Mouse (Mus musculus): ENCODE measurements around the gene Gm9046. TPM values are rescaled to one million over a fixed set of nuclear protein-coding genes. Genes with fewer than 3 reads are reported as not detected.
"Not testable (repeated sequence)": the region's sequence is repeated elsewhere in the genome, so short reads cannot be mapped to it uniquely, and the experiment has no call there.

Gene Gm9046
- total RNA-seq (2021): not detected
- long read RNA-seq, experiment 1: 0 reads
- long read RNA-seq, experiment 2: 0 reads

DNA sequence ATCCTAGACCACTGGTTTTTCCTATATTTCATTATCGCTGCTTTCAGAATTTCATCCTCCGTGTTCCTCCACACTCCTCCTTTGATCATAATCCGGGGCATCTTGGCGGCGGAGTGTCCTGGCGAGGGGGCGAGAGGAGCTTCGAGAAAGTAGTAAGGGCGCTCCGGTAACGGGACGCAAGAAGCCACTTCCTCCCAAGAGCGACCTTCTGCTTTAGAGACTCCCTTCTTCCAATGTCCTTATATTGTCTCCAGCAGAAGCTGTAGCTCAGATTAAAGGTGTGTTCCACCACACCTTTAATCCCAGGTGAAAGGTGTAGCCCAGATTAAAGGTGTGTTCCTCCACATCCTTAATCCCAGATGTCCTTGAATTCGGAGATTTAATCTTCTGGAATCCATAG is at the start of gene Gm9046:
TSS of gene Gm9046 (minus strand) at position 101 of the 400 bp plus-strand sequence.
- not testable (repeated sequence) for DNase-seq (ENCODE audit: low spot score in 2 of 2)

DNA sequence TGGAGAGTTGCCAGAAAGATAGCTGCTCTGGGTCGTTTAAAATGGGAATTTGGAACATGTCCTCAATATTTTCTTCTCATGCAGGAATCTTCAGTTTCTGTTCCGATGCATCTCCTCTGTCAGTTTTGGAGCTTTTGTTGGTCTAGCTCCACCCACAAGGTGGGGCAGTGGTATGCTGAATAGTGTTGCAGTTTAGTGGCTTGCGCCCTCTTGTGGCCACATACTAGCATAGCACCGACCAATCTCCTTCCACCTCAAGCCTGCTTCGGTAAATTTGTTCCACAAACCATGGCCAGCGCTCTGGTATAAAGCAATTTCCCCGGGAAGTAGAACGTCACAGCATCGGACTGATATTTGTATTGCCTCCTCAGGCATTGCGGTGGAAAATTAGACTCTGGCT is 27.4 kb upstream of the Gm9046 start:
- DNase-seq (ENCODE audit: low spot score in 2 of 2): peak; percentile 82 to 94

DNA sequence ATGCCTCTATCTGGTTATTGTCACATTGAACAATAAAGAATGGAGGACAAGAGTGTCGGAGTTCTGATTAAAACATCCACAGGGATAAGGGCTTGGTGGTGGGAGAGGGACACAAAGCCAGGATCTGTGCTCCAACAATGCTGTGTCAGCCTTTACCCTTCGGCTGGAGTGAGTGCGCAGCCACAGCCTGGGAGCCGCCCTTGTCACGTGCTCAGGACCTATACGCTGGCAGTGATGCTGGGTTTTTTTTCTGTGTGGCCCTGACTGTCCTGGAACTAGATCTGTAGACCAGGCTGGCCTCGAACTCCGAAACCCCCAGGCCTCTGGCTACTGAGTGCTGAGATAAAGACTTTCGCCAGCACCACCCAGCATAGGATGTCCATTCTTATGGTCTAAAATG is 26.5 kb upstream of the Gm9046 start:
- no peak for DNase-seq (ENCODE audit: low spot score in 2 of 2)

DNA sequence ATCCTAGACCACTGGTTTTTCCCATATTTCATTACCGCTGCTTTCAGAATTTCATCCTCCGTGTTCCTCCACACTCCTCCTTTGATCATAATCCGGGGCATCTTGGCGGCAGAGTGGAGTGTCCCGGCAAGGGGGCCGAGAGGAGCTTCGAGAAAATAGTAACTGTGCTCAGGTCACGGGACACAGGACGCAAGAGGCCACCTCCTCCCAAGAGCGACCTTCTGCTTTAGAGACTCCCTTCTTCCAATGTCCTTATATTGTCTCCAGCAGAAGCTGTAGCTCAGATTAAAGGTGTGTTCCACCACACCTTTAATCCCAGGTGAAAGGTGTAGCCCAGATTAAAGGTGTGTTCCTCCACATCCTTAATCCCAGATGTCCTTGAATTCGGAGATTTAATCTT is 10.9 kb upstream of the Gm9046 start, which contains the start of gene Gm9049:
TSS of gene Gm9049 (minus strand) at position 101 of the 400 bp plus-strand sequence.
- not testable (repeated sequence) for DNase-seq (ENCODE audit: low spot score in 2 of 2)

DNA sequence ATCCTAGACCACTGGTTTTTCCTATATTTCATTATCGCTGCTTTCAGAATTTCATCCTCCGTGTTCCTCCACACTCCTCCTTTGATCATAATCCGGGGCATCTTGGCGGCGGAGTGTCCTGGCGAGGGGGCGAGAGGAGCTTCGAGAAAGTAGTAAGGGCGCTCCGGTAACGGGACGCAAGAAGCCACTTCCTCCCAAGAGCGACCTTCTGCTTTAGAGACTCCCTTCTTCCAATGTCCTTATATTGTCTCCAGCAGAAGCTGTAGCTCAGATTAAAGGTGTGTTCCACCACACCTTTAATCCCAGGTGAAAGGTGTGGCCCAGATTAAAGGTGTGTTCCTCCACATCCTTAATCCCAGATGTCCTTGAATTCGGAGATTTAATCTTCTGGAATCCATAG is 5.5 kb upstream of the Gm9046 start, which contains the start of gene Gm9048:
TSS of gene Gm9048 (minus strand) at position 101 of the 400 bp plus-strand sequence.
- DNase-seq (ENCODE audit: low spot score in 2 of 2): not testable (repeated sequence)

DNA sequence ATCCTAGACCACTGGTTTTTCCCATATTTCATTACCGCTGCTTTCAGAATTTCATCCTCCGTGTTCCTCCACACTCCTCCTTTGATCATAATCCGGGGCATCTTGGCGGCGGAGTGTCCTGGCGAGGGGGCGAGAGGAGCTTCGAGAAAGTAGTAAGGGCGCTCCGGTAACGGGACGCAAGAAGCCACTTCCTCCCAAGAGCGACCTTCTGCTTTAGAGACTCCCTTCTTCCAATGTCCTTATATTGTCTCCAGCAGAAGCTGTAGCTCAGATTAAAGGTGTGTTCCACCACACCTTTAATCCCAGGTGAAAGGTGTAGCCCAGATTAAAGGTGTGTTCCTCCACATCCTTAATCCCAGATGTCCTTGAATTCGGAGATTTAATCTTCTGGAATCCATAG is 5.3 kb downstream of the Gm9046 start, which contains the start of gene Gm9045:
TSS of gene Gm9045 (minus strand) at position 101 of the 400 bp plus-strand sequence.
- not testable (repeated sequence) for DNase-seq (ENCODE audit: low spot score in 2 of 2)

DNA sequence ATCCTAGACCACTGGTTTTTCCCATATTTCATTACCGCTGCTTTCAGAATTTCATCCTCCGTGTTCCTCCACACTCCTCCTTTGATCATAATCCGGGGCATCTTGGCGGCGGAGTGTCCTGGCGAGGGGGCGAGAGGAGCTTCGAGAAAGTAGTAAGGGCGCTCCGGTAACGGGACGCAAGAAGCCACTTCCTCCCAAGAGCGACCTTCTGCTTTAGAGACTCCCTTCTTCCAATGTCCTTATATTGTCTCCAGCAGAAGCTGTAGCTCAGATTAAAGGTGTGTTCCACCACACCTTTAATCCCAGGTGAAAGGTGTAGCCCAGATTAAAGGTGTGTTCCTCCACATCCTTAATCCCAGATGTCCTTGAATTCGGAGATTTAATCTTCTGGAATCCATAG is 10.7 kb downstream of the Gm9046 start, which contains the start of gene Gm9044:
TSS of gene Gm9044 (minus strand) at position 101 of the 400 bp plus-strand sequence.
- not testable (repeated sequence) for DNase-seq (ENCODE audit: low spot score in 2 of 2)

DNA sequence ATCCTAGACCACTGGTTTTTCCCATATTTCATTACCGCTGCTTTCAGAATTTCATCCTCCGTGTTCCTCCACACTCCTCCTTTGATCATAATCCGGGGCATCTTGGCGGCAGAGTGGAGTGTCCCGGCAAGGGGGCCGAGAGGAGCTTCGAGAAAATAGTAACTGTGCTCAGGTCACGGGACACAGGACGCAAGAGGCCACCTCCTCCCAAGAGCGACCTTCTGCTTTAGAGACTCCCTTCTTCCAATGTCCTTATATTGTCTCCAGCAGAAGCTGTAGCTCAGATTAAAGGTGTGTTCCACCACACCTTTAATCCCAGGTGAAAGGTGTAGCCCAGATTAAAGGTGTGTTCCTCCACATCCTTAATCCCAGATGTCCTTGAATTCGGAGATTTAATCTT is 16.2 kb downstream of the Gm9046 start, which contains the start of gene Gm9040:
TSS of gene Gm9040 (minus strand) at position 101 of the 400 bp plus-strand sequence.
- DNase-seq (ENCODE audit: low spot score in 2 of 2): not testable (repeated sequence)

DNA sequence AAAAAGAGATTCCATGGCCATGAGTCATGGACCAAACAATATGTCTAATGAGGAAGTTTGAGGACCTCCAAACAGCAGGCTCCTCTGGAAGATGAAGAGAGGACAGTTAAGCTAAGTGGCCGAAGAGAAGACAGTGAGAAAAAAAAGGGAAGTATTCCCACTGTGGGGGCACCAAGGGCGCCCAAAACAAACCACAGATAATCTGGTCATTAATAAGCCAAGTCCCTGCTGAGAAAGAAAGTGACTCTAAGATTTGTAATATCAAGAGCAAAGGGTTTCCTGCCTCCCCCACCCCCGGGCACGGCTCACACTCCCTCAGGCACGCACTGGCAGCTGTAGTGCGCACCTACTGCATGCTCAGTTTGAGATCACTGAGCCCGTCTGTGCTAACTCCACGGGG is 24.0 kb downstream of the Gm9046 start:
- no peak for DNase-seq (ENCODE audit: low spot score in 2 of 2)

DNA sequence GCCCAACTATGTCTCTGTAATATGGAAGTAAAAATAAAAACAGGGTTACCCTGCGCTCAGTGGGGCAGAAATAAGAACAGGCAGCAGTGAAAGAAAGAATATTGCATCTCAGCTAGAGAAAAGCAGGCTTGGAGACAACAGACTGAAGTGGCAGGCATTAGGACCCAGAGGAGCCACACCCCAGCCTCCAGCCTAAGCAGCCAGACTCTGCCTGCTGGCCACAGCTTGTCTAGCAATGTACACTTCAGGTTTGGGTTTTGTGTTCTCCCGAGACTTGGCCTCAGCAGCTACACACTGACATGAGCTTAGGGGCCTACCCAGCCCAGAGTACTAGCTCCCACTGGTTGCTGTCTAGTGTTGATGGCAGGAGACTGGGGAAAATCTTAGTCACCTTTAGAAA is 40.9 kb downstream of the Gm9046 start:
- DNase-seq (ENCODE audit: low spot score in 2 of 2): not testable (repeated sequence)

DNA sequence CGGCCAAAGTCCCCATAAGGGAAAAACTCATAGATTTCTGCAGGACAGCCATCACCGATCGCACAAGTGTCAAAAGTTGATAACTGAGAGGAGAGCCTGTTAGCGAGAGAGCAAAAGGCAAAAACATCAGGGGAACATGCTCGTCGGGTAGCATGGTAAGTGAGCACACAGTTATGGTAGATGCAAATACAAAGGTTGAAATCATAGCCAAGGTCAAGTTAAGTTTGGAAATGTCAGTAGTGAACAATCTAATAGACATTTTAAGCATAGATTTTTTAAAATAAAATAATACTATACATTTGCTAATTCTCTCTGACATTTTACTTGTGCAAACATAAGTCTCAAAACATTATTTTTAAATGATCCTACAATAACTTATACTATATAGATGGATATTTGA is 48.1 kb downstream of the Gm9046 start, which contains the start of gene Iltifb:
TSS of gene Iltifb (minus strand) at position 101 of the 400 bp plus-strand sequence.
- DNase-seq (ENCODE audit: low spot score in 2 of 2): no peak

Other genes starting within 250 kb of the Gm9046 start
- 10 to 100 TPM; 11.0 to 13.1 TPM for gene Mdm1, start 201.4 kb downstream of the Gm9046 start, total RNA-seq (2021)
- gene Il22, start 138.3 kb downstream of the Gm9046 start, total RNA-seq (2021): not detected
- gene Gm32717, start 102.5 kb downstream of the Gm9046 start, total RNA-seq (2021): under 1 TPM; 0.69 to 0.91 TPM
- under 1 TPM; 0.69 to 0.91 TPM for gene Gm32802, start 84.6 kb downstream of the Gm9046 start, total RNA-seq (2021)
- gene Iltifb, start 48.2 kb downstream of the Gm9046 start, total RNA-seq (2021): not detected
- gene Gm9040, start 16.3 kb downstream of the Gm9046 start, total RNA-seq (2021): not detected
- not detected for gene Gm9044, start 10.8 kb downstream of the Gm9046 start, total RNA-seq (2021)
- gene Gm9045, start 5.4 kb downstream of the Gm9046 start, total RNA-seq (2021): not detected
- gene Gm9048, start 5.4 kb upstream of the Gm9046 start, total RNA-seq (2021): under 1 TPM in 1 of 2 experiments, not detected in 1; 0.21 TPM
- not detected for gene Gm9049, start 10.8 kb upstream of the Gm9046 start, total RNA-seq (2021)
- not detected for gene Ifng, start 97.8 kb upstream of the Gm9046 start, total RNA-seq (2021)